Mouse (Mus musculus): Measurements from ENCODE around the gene Styxl1. TPM values are rescaled to one million over a fixed set of nuclear protein-coding genes. Genes with fewer than 3 reads are reported as not detected.

Gene Styxl1
- total and polyA plus RNA-seq, 3 experiments = 0.17 TPM; not detected in 2

GRCm38 (mm10) chr5:135725391-135725841 lies 52.8 kb downstream of the Styxl1 start:
- no peaks in the 10 kb centered on the region for H3K79me2 ChIP-seq (ENCODE audit: control insufficient read depth, insufficient read depth, low read length, poor library complexity)
- H3K27ac ChIP-seq (ENCODE audit: control insufficient read depth, low read depth, low read length) = no peak overlapping the region
- H3K9ac ChIP-seq (ENCODE audit: control insufficient read depth, low read depth, low read length, poor library complexity, severe bottlenecking) = no peak overlapping the region
- H3K4me3 ChIP-seq (ENCODE audit: control insufficient read depth in 1 of 2, insufficient read depth in 1 of 2, low read depth in 2 of 2, low read length in 2 of 2) = no peak overlapping the region
- H3K9me3 ChIP-seq (replicated peaks; ENCODE audit: insufficient read depth, low read length) = no peaks in the 10 kb centered on the region
- no peak for DNase-seq (ENCODE audit: low read depth, low spot score)
- no peaks in the 10 kb centered on the region for H3K4me1 ChIP-seq (ENCODE audit: control insufficient read depth in 1 of 2, insufficient read depth in 2 of 2, low read length in 2 of 2)
- TF ChIP-seq CHD2 (IDR thresholded peaks at IDR 0.05; ENCODE audit: low read length) (no peak), TAL1 (IDR thresholded peaks at IDR 0.05; ENCODE audit: low read length) (no peak), POLR2AphosphoS2 (IDR thresholded peaks at IDR 0.05; ENCODE audit: low read length) (no peak), CTCF (IDR thresholded peaks at IDR 0.05 in 2 of 3, conservative IDR thresholded peaks at IDR 0.05 in 1 of 3; ENCODE audit: control insufficient read depth in 1 of 3, insufficient read depth in 1 of 3, low read depth in 2 of 3, low read length in 3 of 3, poor library complexity in 1 of 3, severe bottlenecking in 1 of 3) (no peak), MYB (IDR thresholded peaks at IDR 0.05; ENCODE audit: low read depth, low read length) (no peak), USF1 (IDR thresholded peaks at IDR 0.05; ENCODE audit: low read depth, low read length) (no peak), GABPA (IDR thresholded peaks at IDR 0.05; ENCODE audit: low read depth, low read length) (no peak), KAT2A (conservative IDR thresholded peaks at IDR 0.05; ENCODE audit: low read depth, low read length) (no peak), RAD21 (IDR thresholded peaks at IDR 0.05; ENCODE audit: low read depth, low read length) (no peak), SMC3 (IDR thresholded peaks at IDR 0.05; ENCODE audit: low read depth, low read length) (no peak), ZKSCAN1 (IDR thresholded peaks at IDR 0.05; ENCODE audit: low read depth, low read length) (no peak), NELFE (IDR thresholded peaks at IDR 0.05; ENCODE audit: low read depth, low read length) (no peak), RCOR1 (IDR thresholded peaks at IDR 0.05; ENCODE audit: low read depth, low read length) (no peak), JUND (IDR thresholded peaks at IDR 0.05; ENCODE audit: low read depth, low read length) (no peak), TCF12 (IDR thresholded peaks at IDR 0.05; ENCODE audit: low read depth, low read length) (no peak), ETS1 (IDR thresholded peaks at IDR 0.05; ENCODE audit: low read depth, low read length) (no peak), ZC3H11A (IDR thresholded peaks at IDR 0.05; ENCODE audit: low read depth, low read length) (no peak)
- no peaks in the 10 kb centered on the region; a peak in 1 of 4 replicates for H3K36me3 ChIP-seq (ENCODE audit: control insufficient read depth in 1 of 2, insufficient read depth in 2 of 2, low read length in 2 of 2)
- no peaks in the 10 kb centered on the region for H3K27me3 ChIP-seq (ENCODE audit: control insufficient read depth in 1 of 2, insufficient read depth in 2 of 2, low read length in 2 of 2)

GRCm38 (mm10) chr5:135724536-135725322 lies 53.5 kb downstream of the Styxl1 start:
- no peak for DNase-seq (ENCODE audit: low read depth, low spot score)
- TF ChIP-seq MYC (IDR thresholded peaks at IDR 0.05; ENCODE audit: low read depth, low read length) (no peak), MXI1 (IDR thresholded peaks at IDR 0.05; ENCODE audit: low read depth, low read length) (no peak), ETS1 (IDR thresholded peaks at IDR 0.05; ENCODE audit: low read depth, low read length) (no peak), SMC3 (IDR thresholded peaks at IDR 0.05; ENCODE audit: low read depth, low read length) (no peak), CHD2 (IDR thresholded peaks at IDR 0.05; ENCODE audit: low read length) (no peak), ZMIZ1 (IDR thresholded peaks at IDR 0.05; ENCODE audit: low read depth, low read length) (no peak), EP300 (IDR thresholded peaks at IDR 0.05; ENCODE audit: low read depth in 1 of 2, low read length in 2 of 2) (no peak), RAD21 (IDR thresholded peaks at IDR 0.05; ENCODE audit: low read depth, low read length) (no peak), BHLHE40 (IDR thresholded peaks at IDR 0.05; ENCODE audit: borderline replicate concordance, low read depth, low read length) (no peak), POLR2AphosphoS5 (IDR thresholded peaks at IDR 0.05; ENCODE audit: borderline replicate concordance, low read depth, low read length) (no peak)
- H3K4me3 ChIP-seq (ENCODE audit: control insufficient read depth in 1 of 2, insufficient read depth in 1 of 2, low read depth in 2 of 2, low read length in 2 of 2) = no peak overlapping the region
- no peak overlapping the region for H3K9ac ChIP-seq (ENCODE audit: control insufficient read depth, low read depth, low read length, poor library complexity, severe bottlenecking)
- no peaks in the 10 kb centered on the region for H3K9me3 ChIP-seq (replicated peaks; ENCODE audit: insufficient read depth, low read length)
- no peaks in the 10 kb centered on the region for H3K79me2 ChIP-seq (ENCODE audit: control insufficient read depth, insufficient read depth, low read length, poor library complexity)
- H3K27me3 ChIP-seq (ENCODE audit: control insufficient read depth in 1 of 2, insufficient read depth in 2 of 2, low read length in 2 of 2) = no peaks in the 10 kb centered on the region
- H3K4me1 ChIP-seq (ENCODE audit: control insufficient read depth in 1 of 2, insufficient read depth in 2 of 2, low read length in 2 of 2) = no peaks in the 10 kb centered on the region
- no peak overlapping the region for H3K27ac ChIP-seq (ENCODE audit: control insufficient read depth, low read depth, low read length)
- no peaks in the 10 kb centered on the region; a peak in 1 of 4 replicates for H3K36me3 ChIP-seq (ENCODE audit: control insufficient read depth in 1 of 2, insufficient read depth in 2 of 2, low read length in 2 of 2)

Measured in MEL (cell line).